Mouse (Mus musculus): ENCODE data around the gene Eno3.

GRCm38 (mm10) chr11:70637764-70638163 lies 19.2 kb upstream of the Eno3 start:
- no peak for TF ChIP-seq GATA1 (IDR thresholded peaks at IDR 0.05; ENCODE audit: low read length)
- no peak for TF ChIP-seq TAL1 (IDR thresholded peaks at IDR 0.05; ENCODE audit: low read length)

Measured in erythroblast, embryonic 14.5 days (primary cell).